Mouse (Mus musculus): Measurements from ENCODE around the gene Lrrc41. TPM values are rescaled to one million over a fixed set of nuclear protein-coding genes. Genes with fewer than 3 reads are reported as not detected.

The Lrrc41 gene
- total RNA-seq, 2 experiments from 2014 or later = 42.3 to 43.7 TPM

- peak; percentile 47 to 65 for DNase-seq (ENCODE audit: low spot score in 2 of 2)
- intact Hi-C loops (cut with DNase I) = no loop called here
Observed at GRCm38 (mm10) chr4:116076369-116077231, 1.5 kb downstream of the Lrrc41 start.

DNA sequence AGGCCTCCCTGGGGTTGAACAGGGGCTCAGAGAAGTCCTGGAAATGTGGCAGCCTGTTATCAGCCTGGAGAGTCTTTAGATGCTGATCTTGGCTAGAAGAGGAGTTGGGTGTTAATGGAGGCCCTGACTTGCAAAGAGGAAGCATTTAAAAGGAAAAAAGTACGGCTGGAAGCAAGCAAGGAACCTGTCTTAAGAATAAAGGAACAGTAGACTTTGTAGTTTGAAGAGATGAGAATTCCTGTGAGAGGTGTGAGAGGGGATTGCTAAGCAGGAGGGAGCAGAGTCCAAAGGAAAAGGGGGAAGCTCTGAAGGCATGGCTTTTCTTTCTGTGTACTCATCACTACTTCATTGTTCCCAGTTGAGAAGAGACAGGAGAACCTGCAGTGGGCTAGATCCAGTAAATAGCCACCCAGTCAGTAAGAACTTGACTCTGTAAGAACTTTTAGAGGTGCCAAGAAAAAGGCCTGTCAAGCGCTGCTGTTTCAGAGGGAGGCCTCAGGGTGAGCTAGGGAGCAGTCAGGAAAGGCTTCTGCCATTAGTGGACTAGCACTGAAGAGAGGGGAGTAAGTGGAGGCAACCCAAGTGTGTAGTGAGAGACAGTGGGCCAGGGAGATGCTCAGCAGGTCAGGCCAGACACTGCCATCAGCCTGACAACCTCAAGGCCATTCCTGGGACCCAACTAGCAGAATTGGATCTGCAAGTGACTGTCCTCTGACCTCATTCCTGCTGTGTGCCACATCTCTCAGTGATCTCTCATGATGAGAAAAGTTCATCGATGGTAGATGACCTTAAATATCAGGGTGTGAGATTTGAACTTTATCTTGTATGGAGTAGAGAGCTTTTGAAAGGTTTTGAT lies 2.4 kb downstream of the Lrrc41 start:
- intact Hi-C loops (cut with DNase I) = no loop called here
- DNase-seq (ENCODE audit: low spot score in 2 of 2) = no peak

GRCm38 (mm10) chr4:116088510-116089249 lies 13.6 kb downstream of the Lrrc41 start:
- intact Hi-C loops (cut with DNase I) = no loop called here
- DNase-seq (ENCODE audit: low spot score in 2 of 2) = no peak

DNA sequence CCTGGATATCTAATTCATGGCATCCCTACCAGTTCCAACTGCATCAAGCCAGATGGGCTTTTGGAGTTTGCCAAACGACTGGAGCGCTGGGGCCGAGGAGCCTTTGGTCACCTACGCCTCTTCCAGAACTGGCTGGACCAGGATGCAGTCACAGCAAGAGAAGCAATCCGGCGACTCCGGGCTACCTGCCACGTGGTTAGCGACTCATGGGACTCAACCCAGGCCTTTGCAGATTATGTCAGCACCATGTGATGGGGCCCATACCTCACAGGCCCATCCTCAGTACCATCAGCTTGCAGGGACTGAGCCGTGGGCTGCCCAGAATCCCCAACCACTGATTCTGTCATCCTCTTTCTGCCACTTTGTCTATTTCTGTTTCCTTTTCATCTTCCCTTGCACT lies 21.2 kb downstream of the Lrrc41 start:
- intact Hi-C loops (cut with DNase I) = no loop called here
- no peak for DNase-seq (ENCODE audit: low spot score in 2 of 2)

- DNase-seq (ENCODE audit: low spot score in 2 of 2) = no peak
- intact Hi-C loops (cut with DNase I) = no loop called here
Observed at GRCm38 (mm10) chr4:116097211-116097610, 22.1 kb downstream of the Lrrc41 start.

DNA sequence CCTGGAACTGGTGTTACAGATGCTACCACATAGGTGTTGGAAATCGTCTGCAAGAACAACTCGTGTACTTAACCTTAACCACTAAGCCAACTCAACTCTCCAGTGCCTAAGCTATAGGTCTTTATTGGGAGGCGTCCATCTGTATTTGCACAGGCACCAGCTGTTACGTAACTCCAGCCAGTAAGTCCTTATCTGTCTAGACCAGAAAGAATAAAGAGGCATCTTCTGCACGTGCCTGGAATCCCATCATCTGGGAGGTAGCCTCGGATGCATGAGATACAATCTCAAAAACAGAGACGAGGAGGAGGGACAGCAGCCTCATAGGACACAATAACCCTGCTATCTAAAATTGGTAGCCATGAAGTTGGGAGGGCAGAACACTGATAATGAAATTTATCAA lies 25.9 kb downstream of the Lrrc41 start:
- intact Hi-C loops (cut with DNase I) = no loop called here
- DNase-seq (ENCODE audit: low spot score in 2 of 2) = no peak

GRCm38 (mm10) chr4:116105278-116105677 lies 30.2 kb downstream of the Lrrc41 start:
- DNase-seq (ENCODE audit: low spot score in 2 of 2) = no peak
- intact Hi-C loops (cut with DNase I) = no loop called here

DNA sequence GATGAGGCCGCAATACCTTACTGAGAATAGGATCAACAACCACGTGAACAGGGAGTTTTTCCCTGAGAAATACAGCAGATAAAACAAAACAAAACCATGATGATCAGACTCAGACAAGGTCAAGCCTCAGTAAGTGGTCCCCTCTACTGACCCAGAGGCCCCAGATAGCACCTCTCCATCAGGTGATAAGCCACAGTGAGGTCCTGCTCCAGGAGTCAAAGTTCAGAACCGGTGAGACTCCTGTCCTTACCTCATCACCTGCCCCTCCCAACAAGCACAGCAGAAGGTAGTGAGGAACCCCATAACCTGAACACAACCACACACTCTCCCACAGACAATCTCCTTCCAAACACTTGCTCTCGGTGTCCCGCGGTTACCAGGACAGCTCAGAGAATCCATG lies 35.6 kb downstream of the Lrrc41 start:
- no peak for DNase-seq (ENCODE audit: low spot score in 2 of 2)
- intact Hi-C loops (cut with DNase I) = no loop called here

DNA sequence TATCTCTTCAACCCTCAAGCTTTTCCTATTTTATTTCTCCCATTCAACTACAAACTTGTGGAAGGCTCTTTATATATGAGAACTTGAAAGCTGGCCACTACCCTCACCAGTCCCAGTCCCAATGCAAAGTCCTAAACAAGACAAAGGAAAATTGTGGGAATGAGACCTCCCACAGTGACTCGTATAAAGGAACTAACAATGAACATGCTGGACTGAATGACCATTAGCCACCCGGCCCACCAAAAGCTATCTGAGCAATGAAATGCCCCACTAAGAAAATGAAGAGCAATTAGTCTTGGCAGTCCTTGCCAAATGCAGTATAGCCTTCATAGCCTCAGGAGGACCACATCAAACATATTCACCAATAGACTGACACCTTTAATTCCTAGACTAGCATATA lies 36.4 kb downstream of the Lrrc41 start:
- intact Hi-C loops (cut with DNase I) = no loop called here
- no peak for DNase-seq (ENCODE audit: low spot score in 2 of 2)

- intact Hi-C loops (cut with DNase I) = no loop called here
- DNase-seq (ENCODE audit: low spot score in 2 of 2) = no peak
Observed at GRCm38 (mm10) chr4:116122762-116123161, 47.7 kb downstream of the Lrrc41 start.

DNA sequence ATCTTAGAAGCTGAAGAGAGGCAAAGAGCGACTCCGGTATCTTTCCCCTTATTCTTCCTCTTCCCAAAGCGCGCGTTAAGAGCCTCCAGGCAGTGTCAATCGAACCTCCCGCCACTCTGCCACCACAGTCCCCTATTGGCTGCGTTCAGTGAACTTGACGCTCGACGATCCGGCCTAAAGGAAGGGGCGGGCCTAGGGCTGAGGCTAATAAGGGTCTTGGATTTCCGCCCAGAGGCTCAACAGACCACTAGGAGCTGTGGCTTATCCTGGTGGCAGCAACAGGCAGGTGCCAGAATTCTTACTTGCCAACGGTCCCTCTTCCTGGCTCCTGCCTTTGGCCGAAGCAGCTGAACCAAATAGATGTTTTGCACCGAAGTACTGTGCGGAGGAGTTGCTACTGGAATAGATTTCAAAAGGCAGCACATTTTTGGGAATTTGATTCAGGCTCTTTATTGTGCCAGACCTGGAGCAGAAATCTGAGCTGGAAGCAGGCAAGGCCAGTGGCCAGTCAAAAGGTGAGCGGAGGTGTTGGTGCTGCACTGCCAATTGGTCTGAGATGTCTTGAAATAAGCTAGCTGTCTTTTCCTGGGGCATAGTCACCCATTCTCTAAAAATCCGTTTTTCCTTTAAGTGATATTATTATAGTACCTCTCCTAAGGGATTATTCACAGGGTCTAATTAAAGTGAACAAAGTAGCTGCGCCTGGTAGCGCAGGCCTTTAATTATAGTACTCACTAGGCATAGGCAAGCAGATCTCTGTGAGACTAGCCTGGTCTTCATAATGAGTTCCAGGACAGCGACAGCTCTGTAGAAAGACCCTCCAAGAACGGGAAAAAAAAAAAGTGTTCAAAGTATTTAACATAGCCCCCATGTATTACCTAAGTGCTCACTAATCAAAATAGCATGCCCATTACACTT lies 48.8 kb downstream of the Lrrc41 start, which contains the start of the genes Rad54l and Pomgnt1:
Rad54l (minus strand) TSS at position 89 of the 918 bp plus-strand sequence.
Pomgnt1 (plus strand) TSS at position 239 of the 918 bp plus-strand sequence.
- intact Hi-C loops (cut with DNase I) = no loop called here
- peak; percentile 68 to 73 for DNase-seq (ENCODE audit: low spot score in 2 of 2)

DNA sequence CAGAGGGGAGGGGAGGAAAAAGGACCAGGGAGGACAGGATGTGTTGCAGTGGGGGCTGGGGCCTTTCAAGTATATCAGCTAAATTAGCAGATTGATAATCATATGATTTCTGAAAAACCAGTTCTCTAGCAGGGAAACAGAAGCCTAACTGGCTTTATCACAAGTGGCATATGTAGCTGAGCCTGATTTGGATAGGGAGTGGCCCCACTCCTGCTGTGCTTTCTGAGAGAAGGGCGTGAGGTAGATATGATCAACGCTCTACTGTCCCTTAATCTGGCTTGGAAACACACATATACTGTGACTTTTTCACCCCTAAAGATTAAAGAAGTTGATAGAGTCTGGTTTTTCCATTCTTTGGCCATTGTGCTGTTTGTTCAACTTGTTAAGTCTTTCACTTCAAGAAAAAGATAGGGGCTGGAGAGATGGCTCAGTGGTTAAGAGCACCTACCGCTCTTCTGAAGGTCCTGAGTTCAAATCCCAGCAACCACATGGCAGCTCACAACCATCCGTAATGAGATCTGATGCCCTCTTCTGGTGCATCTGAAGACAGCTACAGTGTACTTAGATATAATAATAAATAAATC lies 50.8 kb downstream of the Lrrc41 start:
- DNase-seq (ENCODE audit: low spot score in 2 of 2) = no peak
- intact Hi-C loops (cut with DNase I) = no loop called here

GRCm38 (mm10) chr4:116127956-116128355 lies 52.9 kb downstream of the Lrrc41 start:
- intact Hi-C loops (cut with DNase I) = no loop called here
- no peak for DNase-seq (ENCODE audit: low spot score in 2 of 2)

GRCm38 (mm10) chr4:116133126-116133525 lies 58.1 kb downstream of the Lrrc41 start:
- intact Hi-C loops (cut with DNase I) = no loop called here
- DNase-seq (ENCODE audit: low spot score in 2 of 2) = no peak

- DNase-seq (ENCODE audit: low spot score in 2 of 2) = no peak
Observed at GRCm38 (mm10) chr4:116134990-116135389, 59.9 kb downstream of the Lrrc41 start.

GRCm38 (mm10) chr4:116137421-116137996 lies 62.4 kb downstream of the Lrrc41 start:
- intact Hi-C loops (cut with DNase I) = no loop called here
- no peak for DNase-seq (ENCODE audit: low spot score in 2 of 2)

More at GRCm38 (mm10) chr4:116134990-116135389, 59.9 kb downstream of the Lrrc41 start:
- intact Hi-C loops (cut with DNase I) = no loop called here

- no peak for DNase-seq (ENCODE audit: low spot score in 2 of 2)
- intact Hi-C loops (cut with DNase I) = no loop called here
Observed at GRCm38 (mm10) chr4:116140801-116141574, 65.9 kb downstream of the Lrrc41 start.
